Mouse (Mus musculus) cerebellum, adult 9-10 months (tissue): ENCODE results near the gene Cpm.

Source experiments
- DNase-seq: peaks from one replicate; pipeline ENCODE4 v3.0.0; 2022

Gene Cpm

GRCm38 (mm10) chr10:117637062-117637744 lies 7.9 kb downstream of the Cpm start:
- no peak for DNase-seq

- DNase-seq, result no peak
Measured at GRCm38 (mm10) chr10:117637745-117638577, 8.7 kb downstream of the Cpm start.

GRCm38 (mm10) chr10:117638578-117639220 lies 9.4 kb downstream of the Cpm start:
- no peak for DNase-seq

GRCm38 (mm10) chr10:117639221-117639599 lies 9.9 kb downstream of the Cpm start:
- DNase-seq, result no peak

GRCm38 (mm10) chr10:117639899-117640594 lies 10.7 kb downstream of the Cpm start:
- no peak for DNase-seq

GRCm38 (mm10) chr10:117640595-117641078 lies 11.3 kb downstream of the Cpm start:
- no peak for DNase-seq

- no peak for DNase-seq
Measured at GRCm38 (mm10) chr10:117641400-117642200, 12.3 kb downstream of the Cpm start.

- DNase-seq, result no peak
Measured at GRCm38 (mm10) chr10:117642201-117642450, 12.8 kb downstream of the Cpm start.

- no peak for DNase-seq
Measured at GRCm38 (mm10) chr10:117642491-117643262, 13.4 kb downstream of the Cpm start.

GRCm38 (mm10) chr10:117643302-117643701 lies 14.0 kb downstream of the Cpm start:
- DNase-seq, result no peak

- no peak for DNase-seq
Measured at GRCm38 (mm10) chr10:117643711-117644428, 14.6 kb downstream of the Cpm start.

GRCm38 (mm10) chr10:117644429-117644748 lies 15.1 kb downstream of the Cpm start:
- no peak for DNase-seq

- DNase-seq, result no peak
Measured at GRCm38 (mm10) chr10:117644828-117645227, 15.5 kb downstream of the Cpm start.

- DNase-seq, result no peak
Measured at GRCm38 (mm10) chr10:117645487-117645964, 16.2 kb downstream of the Cpm start.

GRCm38 (mm10) chr10:117646482-117647157 lies 17.3 kb downstream of the Cpm start:
- DNase-seq, result no peak

GRCm38 (mm10) chr10:117647158-117647505 lies 17.8 kb downstream of the Cpm start:
- peak; percentile 15 for DNase-seq

GRCm38 (mm10) chr10:117647964-117648472 lies 18.7 kb downstream of the Cpm start:
- no peak for DNase-seq

GRCm38 (mm10) chr10:117648643-117649042 lies 19.3 kb downstream of the Cpm start:
- DNase-seq, result no peak

GRCm38 (mm10) chr10:117649292-117650041 lies 20.2 kb downstream of the Cpm start:
- DNase-seq, result no peak
